Mouse (Mus musculus) monocyte, adult 2 months (primary cell): ENCODE measurements around the gene Rab44.
"Not testable (repeated sequence)": the region's sequence is repeated elsewhere in the genome, so short reads cannot be mapped to it uniquely, and the experiment has no call there.

Experiments
- DNase-seq, 2 experiments: peaks; one replicate each; pipeline ENCODE4 v3.0.0; 2022; ENCODE audit warnings: low spot score in 2 of 2, low read depth in 1 of 2

The Rab44 gene

GRCm38 (mm10) chr17:29090776-29091175, 23.2 kb upstream of the Rab44 start, which contains the start of gene Cdkn1a:
Gene Cdkn1a (plus strand): TSS chr17:29090976.
- no peak for DNase-seq

- DNase-seq, result no peak
Measured at GRCm38 (mm10) chr17:29091348-29091944, 22.5 kb upstream of the Rab44 start.

DNA sequence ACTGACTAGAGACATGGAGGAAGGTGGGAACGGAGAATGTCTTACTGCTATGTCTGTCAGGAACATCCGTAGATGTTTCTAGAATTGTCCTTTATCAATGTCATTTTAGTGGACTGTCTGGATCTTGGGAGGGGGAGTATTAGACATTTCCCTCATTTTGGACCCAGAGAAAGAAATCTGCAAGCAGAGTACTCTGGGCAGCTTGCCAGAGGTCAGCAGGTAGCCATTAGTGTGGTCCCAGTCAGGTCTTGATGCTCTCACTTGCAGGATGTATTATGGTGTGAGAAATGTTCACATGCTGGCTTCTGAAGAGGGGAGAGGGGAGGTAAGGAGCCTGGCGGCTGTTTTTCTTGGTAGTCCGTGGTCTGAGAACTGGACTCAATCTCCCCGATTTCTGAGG, 21.4 kb upstream of the Rab44 start:
- DNase-seq, result no peak

DNA sequence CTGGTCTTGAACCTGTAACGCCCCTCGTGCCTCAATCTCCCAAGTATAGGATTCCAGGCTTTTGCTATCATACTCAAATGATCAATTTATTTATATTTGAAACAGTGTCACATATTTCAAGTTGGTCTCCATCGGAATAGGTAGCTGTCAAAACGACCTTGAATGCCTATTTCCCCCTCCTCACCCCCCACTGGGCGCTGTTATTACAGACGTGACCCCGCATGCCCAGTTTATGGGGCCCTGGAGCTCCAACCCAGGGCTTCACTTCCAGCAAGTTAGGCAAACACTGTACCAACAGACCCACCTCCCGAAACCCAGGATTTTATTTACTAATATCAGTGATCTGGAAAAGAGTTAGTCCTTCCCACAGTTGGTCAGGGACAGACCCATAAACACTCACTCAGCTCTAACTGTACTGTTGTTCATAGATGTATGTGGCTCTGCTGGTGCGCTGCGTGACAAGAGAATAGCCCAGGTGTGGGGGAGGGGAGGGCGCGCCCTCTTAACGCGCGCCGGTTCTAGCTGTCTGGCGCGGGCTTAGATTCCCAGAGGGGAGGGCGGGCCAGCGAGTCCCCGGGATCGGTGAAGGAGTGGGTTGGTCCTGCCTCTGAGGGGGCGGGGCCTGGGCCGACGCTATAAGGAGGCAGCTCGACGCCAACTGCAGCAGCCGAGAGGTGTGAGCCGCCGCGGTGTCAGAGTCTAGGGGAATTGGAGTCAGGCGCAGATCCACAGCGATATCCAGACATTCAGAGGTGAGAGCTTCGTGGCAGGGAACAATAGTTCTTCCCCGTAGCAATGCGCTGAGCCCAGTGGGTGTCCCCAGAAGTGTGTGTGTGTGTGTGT, 20.6 kb upstream of the Rab44 start:
- DNase-seq, result peak in 1 of 2 experiments; percentile 77

DNA sequence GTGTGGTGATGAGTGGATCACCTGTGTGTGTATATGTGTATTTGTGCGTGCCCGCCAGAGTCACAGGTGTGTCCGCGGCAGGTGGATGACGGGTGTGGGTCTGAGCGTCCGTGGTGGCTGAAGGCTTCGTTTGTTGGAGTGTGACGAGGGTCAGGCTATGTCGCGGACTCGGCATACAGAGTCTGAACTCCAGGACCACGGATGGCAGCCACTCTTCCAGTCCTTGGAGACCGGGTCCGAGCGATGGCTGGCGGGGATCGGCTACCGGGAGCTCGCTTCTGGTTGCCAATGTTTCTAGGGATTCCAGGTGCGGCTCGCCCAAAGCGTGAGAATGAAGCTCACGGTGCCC, 20.0 kb upstream of the Rab44 start:
- DNase-seq, result no peak

GRCm38 (mm10) chr17:29094310-29095181, 19.4 kb upstream of the Rab44 start:
- peak in 1 of 2 experiments; percentile 65 for DNase-seq

- peak; percentile 98 to 99 for DNase-seq
Measured at GRCm38 (mm10) chr17:29095201-29095733, 18.7 kb upstream of the Rab44 start.

- peak in 1 of 2 experiments; percentile 0 for DNase-seq
Measured at GRCm38 (mm10) chr17:29096245-29096644, 17.7 kb upstream of the Rab44 start.

GRCm38 (mm10) chr17:29096851-29097561, 16.9 kb upstream of the Rab44 start:
- peak in 1 of 2 experiments; percentile 1 for DNase-seq

- no peak for DNase-seq
Measured at GRCm38 (mm10) chr17:29098291-29098690, 15.7 kb upstream of the Rab44 start.

DNA sequence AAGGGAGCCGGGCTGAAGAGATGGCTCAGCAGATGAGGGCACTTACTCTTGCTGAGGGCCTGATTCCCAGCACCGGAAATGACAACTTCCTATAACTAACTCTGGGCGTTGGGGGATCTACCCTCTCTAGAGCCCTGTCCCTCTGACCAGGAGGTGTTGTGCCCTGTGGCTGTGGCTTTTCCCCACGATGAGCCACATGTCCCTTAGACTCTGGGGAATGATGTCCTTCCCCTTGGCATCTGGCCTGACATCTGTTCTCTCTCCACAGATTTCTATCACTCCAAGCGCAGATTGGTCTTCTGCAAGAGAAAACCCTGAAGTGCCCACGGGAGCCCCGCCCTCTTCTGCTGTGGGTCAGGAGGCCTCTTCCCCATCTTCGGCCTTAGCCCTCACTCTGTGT, 14.9 kb upstream of the Rab44 start:
- DNase-seq, result peak in 1 of 2 experiments; percentile 1

DNA sequence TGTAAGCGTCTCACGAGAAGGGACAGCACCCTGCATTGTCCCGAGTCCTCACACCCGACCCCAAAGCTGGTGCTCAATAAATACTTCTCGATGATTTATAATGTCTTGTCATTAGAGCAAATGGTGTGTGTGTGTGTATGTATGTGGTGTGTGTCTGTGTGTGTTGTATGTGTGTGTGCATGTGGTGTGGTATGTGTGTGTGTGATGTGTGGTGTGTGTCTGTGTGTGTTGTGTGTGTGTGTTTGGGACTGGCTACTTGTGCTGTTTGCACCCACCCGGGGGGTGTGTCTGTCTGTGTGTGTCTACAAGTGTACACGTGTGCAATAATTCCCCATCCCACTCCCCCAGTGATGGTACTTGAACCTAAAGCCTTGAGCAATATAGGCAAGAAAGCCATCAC, 13.3 kb upstream of the Rab44 start:
- DNase-seq, result no peak

- DNase-seq, result not testable (repeated sequence)
Measured at GRCm38 (mm10) chr17:29110356-29110755, 3.6 kb upstream of the Rab44 start.

GRCm38 (mm10) chr17:29111332-29111731, 2.6 kb upstream of the Rab44 start:
- DNase-seq, result no peak

DNA sequence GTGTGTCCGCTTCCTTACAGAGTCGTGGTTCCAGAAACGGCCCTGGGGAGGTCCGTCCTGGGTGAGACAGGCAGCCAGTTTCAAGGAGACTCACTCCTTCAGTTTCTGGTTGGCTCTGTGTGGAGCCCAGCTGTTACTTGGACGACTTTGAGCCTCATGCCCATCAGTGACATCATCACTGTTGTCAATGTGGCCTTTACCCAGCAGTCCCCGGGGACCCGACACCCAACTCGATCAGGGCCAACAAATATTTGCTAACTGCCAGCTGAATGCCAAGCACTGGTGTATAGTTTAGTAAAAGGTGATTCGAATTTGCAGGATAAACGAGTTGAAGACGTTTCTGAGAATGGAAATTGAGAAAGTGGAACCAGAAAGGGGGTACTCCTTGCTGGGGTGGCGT, 2.1 kb downstream of the Rab44 start:
- DNase-seq, result no peak

- no peak for DNase-seq
Measured at GRCm38 (mm10) chr17:29117006-29117648, 3.2 kb downstream of the Rab44 start.

- DNase-seq, result no peak
Measured at GRCm38 (mm10) chr17:29118057-29118456, 4.1 kb downstream of the Rab44 start.

DNA sequence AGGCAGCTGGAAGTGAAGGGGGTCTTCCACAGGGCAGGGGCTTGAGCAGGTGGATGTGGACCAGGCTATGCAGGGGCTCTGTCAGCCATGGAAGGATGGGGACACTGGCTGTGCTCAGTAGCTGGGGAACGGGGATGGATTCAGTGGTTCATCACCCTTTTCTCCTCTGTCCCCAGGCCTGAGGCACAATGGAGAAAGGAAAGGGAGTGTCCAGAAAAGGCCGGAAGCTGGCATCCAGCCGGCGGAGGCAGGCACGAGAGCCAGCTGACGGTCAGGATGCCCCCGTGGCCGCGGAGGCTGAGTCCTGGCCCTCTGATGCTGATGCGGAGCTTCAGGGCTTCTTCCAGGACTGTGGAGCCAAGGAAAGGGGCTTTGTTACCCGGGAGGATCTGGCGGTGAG, 6.7 kb downstream of the Rab44 start:
- DNase-seq, result no peak

- no peak for DNase-seq
Measured at GRCm38 (mm10) chr17:29122817-29123216, 8.9 kb downstream of the Rab44 start.

GRCm38 (mm10) chr17:29123578-29124174, 9.7 kb downstream of the Rab44 start:
- DNase-seq, result no peak
